In genomic region chr9:106369801-106370485, GRCm38 (mm10) we compare ENCODE assay signal across 8 mouse cellular contexts. TPM values are rescaled to one million over a fixed set of nuclear protein-coding genes. Genes with fewer than 3 reads are reported as not detected.
DNase-seq lines count a peak whose midpoint lies in the region; ATAC-seq and TF ChIP-seq lines count a peak whose summit lies in the region.

No protein-coding gene starts in this region.

- peaks cover 52% of the 10 kb centered on the region for H3K36me3 ChIP-seq in embryonic facial prominence, embryonic 10.5 days (replicated peaks)
- peaks cover 50% of the 10 kb centered on the region for H3K36me3 ChIP-seq in limb, embryonic 14.5 days (ENCODE audit: control insufficient read depth, insufficient read depth, low read length)
- peaks cover 13% of the 10 kb centered on the region for H3K36me3 ChIP-seq in neural tube, embryonic 14.5 days (ENCODE audit: control insufficient read depth, insufficient read depth, low read length)

- H3K4me2 ChIP-seq in limb, embryonic 14.5 days (replicated peaks; ENCODE audit: low read depth, low read length, severe bottlenecking) = peak overlapping the region; percentile 95
- peak overlapping the region; percentile 94 for H3K4me2 ChIP-seq in neural tube, embryonic 14.5 days (ENCODE audit: low read depth, low read length)

- peak overlapping the region; percentile 82 for H3K4me3 ChIP-seq in embryonic facial prominence, embryonic 10.5 days
- H3K4me3 ChIP-seq in limb, embryonic 14.5 days (replicated peaks; ENCODE audit: low read length) = peak overlapping the region; percentile 88
- H3K4me3 ChIP-seq in neural tube, embryonic 14.5 days (ENCODE audit: low read depth, low read length) = peak overlapping the region; percentile 86

- H3K4me1 ChIP-seq in embryonic facial prominence, embryonic 10.5 days = peaks cover 80% of the 10 kb centered on the region
- H3K4me1 ChIP-seq in limb, embryonic 14.5 days (ENCODE audit: control insufficient read depth, insufficient read depth, low read length) = peaks cover 49% of the 10 kb centered on the region
- peaks cover 33% of the 10 kb centered on the region for H3K4me1 ChIP-seq in neural tube, embryonic 14.5 days (ENCODE audit: control insufficient read depth, insufficient read depth, low read length)

- intact Hi-C loops in heart, postnatal 14 days (cut with DNase I) = loop anchor here (1.0 to 5.0 kb wide), 4 partner anchors 50 to 107 kb away; partner anchors contain the start of genes Parp3 and Rrp9

- WGBS in embryonic facial prominence, embryonic 10.5 days = 5% methylated on average over 11 of the region's 11 CpGs
- 7% methylated on average over 11 of the region's 11 CpGs for WGBS in limb, embryonic 14.5 days
- 8% methylated on average over 11 of the region's 11 CpGs for WGBS in neural tube, embryonic 14.5 days

- no peak for ATAC-seq in limb, embryonic 14.5 days (ENCODE audit: low FRiP score, low read depth)
- ATAC-seq in neural tube, embryonic 14.5 days (ENCODE audit: low read depth) = no peak

- peak; percentile 44 for DNase-seq in adrenal gland, postnatal 14 days
- DNase-seq in adrenal gland, postnatal 10 days = no peak
- peak; percentile 21 for DNase-seq in 416B (ENCODE audit: low read depth)
- peak; percentile 82 for DNase-seq in embryonic facial prominence, embryonic 10.5 days (ENCODE audit: low spot score)
- peak; percentile 59 to 75 for DNase-seq in heart, postnatal 14 days
- DNase-seq in limb, embryonic 14.5 days (ENCODE audit: low spot score) = peak; percentile 57
- DNase-seq in natural killer cell, adult 2 months (ENCODE audit: low spot score in 2 of 2) = no peak

- no peaks in the 10 kb centered on the region for H3K27me3 ChIP-seq in embryonic facial prominence, embryonic 10.5 days (replicated peaks; ENCODE audit: low read depth, poor library complexity, severe bottlenecking)
- no peaks in the 10 kb centered on the region for H3K27me3 ChIP-seq in limb, embryonic 14.5 days (ENCODE audit: control insufficient read depth, insufficient read depth, low read length)
- no peaks in the 10 kb centered on the region for H3K27me3 ChIP-seq in neural tube, embryonic 14.5 days (ENCODE audit: control insufficient read depth, insufficient read depth, low read length)

- H3K9ac ChIP-seq in limb, embryonic 14.5 days (ENCODE audit: low read depth, low read length, severe bottlenecking) = peak overlapping the region; percentile 96
- peak overlapping the region; percentile 93 for H3K9ac ChIP-seq in neural tube, embryonic 14.5 days (replicated peaks; ENCODE audit: low read depth, low read length)

- TF ChIP-seq POLR2A in limb, embryonic 14.5 days (IDR thresholded peaks at IDR 0.05; ENCODE audit: borderline replicate concordance, extremely low read depth, insufficient read depth, insufficient read length) = no peak

- H3K27ac ChIP-seq in embryonic facial prominence, embryonic 10.5 days (replicated peaks) = peak overlapping the region; percentile 97
- H3K27ac ChIP-seq in limb, embryonic 14.5 days (replicated peaks; ENCODE audit: low read depth, low read length) = peak overlapping the region; percentile 99
- H3K27ac ChIP-seq in neural tube, embryonic 14.5 days (ENCODE audit: low read depth, low read length) = peak overlapping the region; percentile 96

- H3K9me3 ChIP-seq in embryonic facial prominence, embryonic 10.5 days = no peaks in the 10 kb centered on the region
- H3K9me3 ChIP-seq in limb, embryonic 14.5 days (ENCODE audit: control insufficient read depth, low read length) = no peaks in the 10 kb centered on the region
- no peaks in the 10 kb centered on the region for H3K9me3 ChIP-seq in neural tube, embryonic 14.5 days (ENCODE audit: control insufficient read depth, low read length)

RNA-seq across cellular contexts. Expression of gene Dusp7, which starts 1.5 kb away (rescaled TPM):
- 21.1 and 26.0 TPM in 2 replicates for total RNA-seq in adrenal gland, postnatal 14 days (2021)
- total RNA-seq in adrenal gland, postnatal 10 days (2021) = 10 to 100 TPM; 21.0 to 26.1 TPM
- polyA plus RNA-seq in embryonic facial prominence, embryonic 10.5 days (2016; fragmentation: Nextera tagmentation; extraction: Ambion mirVana) = 29.5 and 30.8 TPM in 2 replicates
- 10 to 100 TPM; 53.2 to 53.9 TPM for total RNA-seq in heart, postnatal 14 days (2021)
- 130 and 180 TPM in 2 replicates for polyA plus RNA-seq in limb, embryonic 14.5 days (2012; rRNA removed)
- 73.0 and 84.1 TPM in 2 replicates for polyA plus RNA-seq in limb, embryonic 14.5 days (2014; fragmentation: Nextera tagmentation; extraction: Ambion mirVana)
- 18.7 and 19.3 TPM in 2 replicates for polyA plus RNA-seq in neural tube, embryonic 14.5 days (2014; fragmentation: Nextera tagmentation; extraction: Ambion mirVana)

RNA-seq across cellular contexts. Expression of gene Rpl29, which starts 59.3 kb away (rescaled TPM):
- total RNA-seq in adrenal gland, postnatal 14 days (2021) = 490 and 599 TPM in 2 replicates
- 100 to 1,000 TPM; 485 to 490 TPM for total RNA-seq in adrenal gland, postnatal 10 days (2021)
- 1,047 and 1,078 TPM in 2 replicates for polyA plus RNA-seq in embryonic facial prominence, embryonic 10.5 days (2016; fragmentation: Nextera tagmentation; extraction: Ambion mirVana)
- 100 to 1,000 TPM; 307 to 348 TPM for total RNA-seq in heart, postnatal 14 days (2021)
- polyA plus RNA-seq in limb, embryonic 14.5 days (2012; rRNA removed) = 946 and 1,047 TPM in 2 replicates
- polyA plus RNA-seq in limb, embryonic 14.5 days (2014; fragmentation: Nextera tagmentation; extraction: Ambion mirVana) = 1,133 and 1,180 TPM in 2 replicates
- polyA plus RNA-seq in neural tube, embryonic 14.5 days (2014; fragmentation: Nextera tagmentation; extraction: Ambion mirVana) = 719 and 757 TPM in 2 replicates

Comparison
In these comparisons a context has a peak if more than half of its experiments do, and no peak if none do; other contexts are left out.
1. DNase-seq: peak in adrenal gland, postnatal 14 days (single experiment), 416B (single experiment), embryonic facial prominence, embryonic 10.5 days (single experiment), heart, postnatal 14 days (2 of 2) and limb, embryonic 14.5 days (single experiment); none in adrenal gland, postnatal 10 days (single experiment) and natural killer cell, adult 2 months (0 of 2).
2. Peak in every context shown above with its lines, with median percentiles within 50 percentile points of each other: H3K27ac ChIP-seq and H3K4me3 ChIP-seq.